ENCODE assay signal across 8 mouse cellular contexts in genomic region chr16:91512161-91512787, GRCm38 (mm10). TPM values are rescaled to one million over a fixed set of nuclear protein-coding genes. Genes with fewer than 3 reads are reported as not detected.
DNase-seq lines count a peak whose midpoint lies in the region; ATAC-seq lines count a peak whose summit lies in the region.

No protein-coding gene starts in this region.

- no peak overlapping the region for H3K4me2 ChIP-seq in limb, embryonic 13.5 days (replicated peaks)

- H3K9ac ChIP-seq in limb, embryonic 13.5 days = no peak overlapping the region

- ATAC-seq in limb, embryonic 13.5 days (ENCODE audit: low FRiP score, low read depth) = 0 out of 2 replicates have a peak, but pooled peaks have one; percentile 28
- peak; percentile 86 for ATAC-seq in monocyte, adult 5-6 weeks (replicated peaks; ENCODE audit: insufficient number of reproducible peaks, low FRiP score, low TSS enrichment, poor library complexity, severe bottlenecking)

- peak; percentile 81 for DNase-seq in A20 (ENCODE audit: low read depth, low spot score)
- peak; percentile 81 for DNase-seq in adrenal gland, adult 2 months
- DNase-seq in embryo, embryonic 10.5 days (ENCODE audit: low spot score) = peak; percentile 90
- DNase-seq in gastrocnemius, postnatal 36 days = peak; percentile 69 to 70
- DNase-seq in kidney, adult 8-10 months = peak; percentile 61 to 87
- DNase-seq in spleen, postnatal 4 days (ENCODE audit: low spot score in 2 of 2) = peak; percentile 87 to 95

- no peaks in the 10 kb centered on the region for H3K27me3 ChIP-seq in limb, embryonic 13.5 days

- no peak overlapping the region for H3K27ac ChIP-seq in limb, embryonic 13.5 days

- H3K9me3 ChIP-seq in limb, embryonic 13.5 days = no peaks in the 10 kb centered on the region

- H3K4me3 ChIP-seq in limb, embryonic 13.5 days = no peak overlapping the region

- H3K36me3 ChIP-seq in limb, embryonic 13.5 days = peaks cover 16% of the 10 kb centered on the region

- WGBS in limb, embryonic 13.5 days = 30% methylated on average over 7 of the region's 7 CpGs

- H3K4me1 ChIP-seq in limb, embryonic 13.5 days = no peaks in the 10 kb centered on the region

- intact Hi-C loops in gastrocnemius, postnatal 36 days (cut with DNase I) = loop anchor here (1.0 kb wide), 1 partner anchor 49 kb away; no protein-coding TSS in a partner anchor

RNA-seq across cellular contexts. Expression of gene Ifnar1, which starts 27.2 kb away (rescaled TPM):
- 10 to 100 TPM; 66.1 to 71.3 TPM for total RNA-seq in adrenal gland, adult 2 months (2021)
- 10.9 and 11.3 TPM in 2 replicates for polyA plus RNA-seq in adrenal gland, adult 2 months (2012; rRNA removed)
- 10 to 100 TPM in 1 of 2 experiments, 1 to 10 TPM in 1; 9.6 to 11.3 TPM for total RNA-seq in gastrocnemius, postnatal 36 days (2021)
- polyA plus RNA-seq in limb, embryonic 13.5 days (2015; fragmentation: Nextera tagmentation; extraction: Ambion mirVana) = 63.5 and 67.1 TPM in 2 replicates
- 91.0 to 131 TPM (median 108 TPM) in 3 replicates for total RNA-seq in monocyte, adult 5-6 weeks (2017)

RNA-seq across cellular contexts. Expression of gene Ifngr2, which starts 34.6 kb away (rescaled TPM):
- 10 to 100 TPM; 19.9 to 34.0 TPM for total RNA-seq in adrenal gland, adult 2 months (2021)
- 25.1 and 39.2 TPM in 2 replicates for polyA plus RNA-seq in adrenal gland, adult 2 months (2012; rRNA removed)
- total RNA-seq in gastrocnemius, postnatal 36 days (2021) = 10 to 100 TPM; 58.2 to 63.2 TPM
- 48.1 and 49.6 TPM in 2 replicates for polyA plus RNA-seq in limb, embryonic 13.5 days (2015; fragmentation: Nextera tagmentation; extraction: Ambion mirVana)
- 28.8 to 49.4 TPM (median 38.9 TPM) in 3 replicates for total RNA-seq in monocyte, adult 5-6 weeks (2017)
